Mouse (Mus musculus) liver, embryonic 11.5 days (tissue): ENCODE measurements around the gene Syngr2. TPM values are rescaled to one million over a fixed set of nuclear protein-coding genes. Genes with fewer than 3 reads are reported as not detected.

Experiments used
- ATAC-seq: fragments of 200-750 bp; cut with Nextera tagmentation; replicated peaks from 2 replicates; pipeline ENCODE4 v1.8.0; 2017; ENCODE audit warnings: moderate number of reproducible peaks, mild to moderate bottlenecking, moderate TSS enrichment, moderate library complexity; ENCODE audit not compliant: low FRiP score
- DNase-seq: peaks from one replicate; pipeline ENCODE4 v3.0.0-alpha.2; 2017; ENCODE audit warnings: low spot score
- H3K27ac ChIP-seq: fragments of 300-500 bp; sonication (generic); 2 replicates; pipeline ENCODE4 v1.5.1; 2014; ENCODE audit warnings: mild to moderate bottlenecking, low read depth, low read length, control low read depth
- H3K27me3 ChIP-seq: fragments of 300-500 bp; sonication (generic); replicated peaks from 2 replicates; pipeline ENCODE4 v1.6.1; 2014; ENCODE audit warnings: low read length, mixed read lengths; ENCODE audit not compliant: control insufficient read depth, insufficient read depth
- H3K36me3 ChIP-seq: fragments of 300-500 bp; sonication (generic); 2 replicates; pipeline ENCODE4 v1.6.1; 2014; ENCODE audit warnings: mild to moderate bottlenecking, low read length, moderate library complexity, mixed read lengths; ENCODE audit not compliant: control insufficient read depth, insufficient read depth
- H3K4me1 ChIP-seq: fragments of 300-500 bp; sonication (generic); replicated peaks from 2 replicates; pipeline ENCODE4 v1.6.1; 2014; ENCODE audit warnings: low read length, mixed read lengths; ENCODE audit not compliant: control insufficient read depth, insufficient read depth
- H3K4me2 ChIP-seq: fragments of 300-500 bp; sonication (generic); 2 replicates; pipeline ENCODE4 v1.6.1; 2014; ENCODE audit warnings: mild to moderate bottlenecking, control low read depth, moderate library complexity
- H3K4me3 ChIP-seq: fragments of 300-500 bp; sonication (generic); 2 replicates; pipeline ENCODE4 v1.5.1; 2014; ENCODE audit warnings: low read depth, low read length, control low read depth
- H3K9ac ChIP-seq: fragments of 300-500 bp; sonication (generic); 2 replicates; pipeline ENCODE4 v1.6.1; 2014; ENCODE audit warnings: low read depth, low read length, control low read depth
- H3K9me3 ChIP-seq: fragments of 300-500 bp; sonication (generic); 2 replicates; pipeline ENCODE4 v1.6.1; 2016; ENCODE audit warnings: low read length, inconsistent platforms, mixed read lengths; ENCODE audit not compliant: control insufficient read depth
- WGBS: fragments of 180-500 bp; shearing (Covaris S2); extraction: QIAGEN DNeasy Blood & Tissue Kit; methylation state at CpG from one replicate; pipeline ENCODE4 v1.1.7; 2014; 5-methylcytosine and 5-hydroxymethylcytosine counted together
- polyA plus RNA-seq: library from polyadenylated mRNA; unstranded; fragments of >200 nt; fragmentation: Nextera tagmentation; extraction: Ambion mirVana; gene quantifications from 2 replicates; pipeline ENCODE4 v1.2.1, GENCODE M21; 2014

Syngr2 gene
- polyA plus RNA-seq, 1 experiment from 2014 or later: 92.1 TPM

DNA sequence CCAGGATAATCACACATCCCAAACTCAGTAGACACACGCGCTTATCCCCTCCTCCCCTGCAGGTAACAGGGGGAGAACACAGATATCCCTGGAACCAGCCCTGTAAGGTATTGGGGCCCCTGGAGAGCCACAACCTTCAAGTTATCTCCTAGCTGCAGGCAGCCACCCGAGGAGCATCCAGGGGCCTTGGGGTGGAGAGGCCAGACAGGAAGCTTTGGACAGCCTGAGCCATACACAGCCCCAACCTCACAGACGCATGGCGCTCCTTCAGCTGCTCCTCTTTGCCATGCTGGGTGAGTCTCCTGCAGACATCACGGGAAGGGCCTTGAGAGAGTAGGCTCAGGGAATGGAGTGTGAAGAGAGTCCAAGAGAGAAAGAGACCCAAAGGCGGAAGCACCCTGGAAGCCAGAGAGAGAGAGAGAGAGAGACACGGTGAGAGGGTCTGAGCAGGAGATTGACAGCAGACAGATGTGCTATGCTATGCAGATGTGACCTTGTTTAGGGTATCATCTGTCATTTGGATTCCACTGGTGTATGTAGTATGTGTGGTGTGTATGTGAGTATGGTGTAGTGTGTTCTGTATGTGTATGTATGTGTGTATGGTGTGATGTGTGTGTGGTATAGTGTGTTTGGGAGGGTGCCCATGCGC, 11.8 kb upstream of the Syngr2 start, which contains the start of gene 6030468B19Rik:
TSS of gene 6030468B19Rik (plus strand) at position 150 of the 649 bp plus-strand sequence.
- ATAC-seq: peak; percentile 94
- Histone ChIP-seq H3K36me3 (no peaks in the 10 kb centered on the region), H3K27ac (peak within 1 kb of the TSS; percentile 87), H3K27me3 (no peaks in the 10 kb centered on the region), H3K4me1 (peaks cover 47% of the 10 kb centered on the region), H3K4me2 (peak within 1 kb of the TSS; percentile 82), H3K9ac (peak within 1 kb of the TSS; percentile 66), H3K9me3 (no peaks in the 10 kb centered on the region), H3K4me3 (peak within 1 kb of the TSS; percentile 52)
- WGBS: 24% methylated on average over 9 of the region's 9 CpGs
- DNase-seq: peak; percentile 74

DNA sequence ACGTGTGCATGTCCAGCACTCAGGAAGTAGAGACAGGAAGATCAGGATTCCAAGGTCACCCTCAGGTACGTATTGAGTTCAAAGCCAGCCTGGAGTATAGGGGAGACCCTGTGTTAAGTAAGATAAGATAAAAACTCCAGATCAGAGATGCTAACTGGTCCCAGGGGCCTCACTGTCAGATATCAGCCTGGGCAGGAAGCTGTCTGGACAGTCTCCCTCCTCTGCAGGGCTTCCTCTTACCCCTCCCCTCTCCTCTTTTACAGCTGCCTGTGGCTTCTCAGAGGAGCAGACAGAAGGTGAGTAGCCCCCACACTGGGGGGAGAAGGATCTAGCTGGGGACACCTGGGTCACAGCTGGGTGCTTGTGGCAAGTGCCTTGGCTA, 11.3 kb upstream of the Syngr2 start:
- peak; percentile 65 for ATAC-seq
- Histone ChIP-seq H3K9me3 (no peaks in the 10 kb centered on the region), H3K9ac (peak overlapping the region; percentile 66), H3K4me2 (peak overlapping the region; percentile 82), H3K27me3 (no peaks in the 10 kb centered on the region), H3K27ac (peak overlapping the region; percentile 87), H3K4me1 (peaks cover 49% of the 10 kb centered on the region), H3K36me3 (0 out of 2 replicates have a peak, but pooled peaks cover under 1% of the 10 kb centered on the region), H3K4me3 (peak overlapping the region; percentile 52)
- DNase-seq: no peak
- 5% methylated on average over 2 of the region's 2 CpGs for whole genome bisulfite sequencing

DNA sequence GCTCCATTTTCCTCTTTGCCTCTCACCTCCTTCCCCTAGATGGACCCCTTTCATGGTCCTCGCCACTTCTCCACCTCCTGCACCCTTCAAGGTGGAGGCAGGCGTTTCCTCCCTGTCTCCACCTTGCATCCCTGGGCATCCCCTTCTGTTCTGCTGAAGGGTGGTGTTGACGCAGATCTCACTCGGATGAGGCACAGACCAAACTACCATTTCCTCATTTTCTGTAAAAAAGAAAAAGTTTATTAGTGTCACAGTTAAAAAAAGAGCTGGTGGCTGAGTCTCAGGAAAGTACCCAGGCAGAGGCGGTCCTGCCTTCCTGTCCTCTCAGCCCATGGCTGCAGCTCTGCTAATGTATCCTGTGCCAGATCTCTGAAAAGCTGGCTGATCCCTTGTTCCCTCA, 10.3 kb upstream of the Syngr2 start:
- WGBS: 56% methylated on average over 5 of the region's 5 CpGs
- Histone ChIP-seq H3K27me3 (no peaks in the 10 kb centered on the region), H3K27ac (peak overlapping the region; percentile 87), H3K9ac (peak overlapping the region; percentile 66), H3K4me2 (peak overlapping the region; percentile 82), H3K9me3 (no peaks in the 10 kb centered on the region), H3K4me1 (peaks cover 50% of the 10 kb centered on the region), H3K36me3 (peaks cover 3% of the 10 kb centered on the region; the same call in 1 of the 2 replicates), H3K4me3 (peak overlapping the region; percentile 52)
- no peak for DNase-seq
- no peak for ATAC-seq

DNA sequence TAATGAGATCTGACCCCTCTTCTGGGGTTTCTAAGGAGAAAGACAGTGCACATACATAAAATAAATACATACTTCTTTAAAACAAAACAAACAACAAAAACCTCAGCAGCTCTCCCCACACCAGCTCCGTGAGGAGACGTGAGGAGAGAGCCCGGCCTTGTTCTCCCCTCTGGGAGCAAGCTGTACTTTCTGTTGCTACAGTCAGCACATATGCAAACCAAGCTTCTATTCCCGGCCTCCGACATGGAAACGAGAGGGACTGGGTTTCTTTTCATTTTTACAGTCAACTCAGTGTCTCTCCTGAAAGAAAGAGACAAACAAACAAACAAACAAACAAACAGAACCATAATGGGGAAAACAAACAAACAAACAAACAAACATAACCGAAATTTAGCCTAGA, 9.4 kb upstream of the Syngr2 start:
- H3K36me3 ChIP-seq: peaks cover 3% of the 10 kb centered on the region; the same call in 1 of the 2 replicates

DNA sequence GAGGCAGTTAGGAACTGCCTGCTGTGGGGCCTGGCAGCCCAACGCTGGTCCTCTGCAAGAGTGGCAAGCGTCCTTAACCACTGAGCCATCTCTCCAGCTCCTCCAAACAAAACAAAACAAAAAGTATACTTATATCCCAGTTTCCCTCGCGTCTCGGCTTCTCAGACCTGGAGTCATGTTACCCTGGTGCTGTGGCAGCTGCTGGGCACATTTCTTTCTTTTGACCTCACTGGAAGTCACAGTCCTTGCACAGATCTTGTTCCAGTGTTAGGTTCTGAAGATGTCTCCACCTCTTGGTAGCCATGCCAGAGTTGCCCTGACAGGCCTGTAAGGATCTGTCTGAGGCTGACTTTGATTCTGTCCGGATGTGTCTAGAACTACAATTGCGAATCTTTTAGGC, 7.8 kb upstream of the Syngr2 start:
- 84% methylated on average over 7 of the region's 7 CpGs for WGBS
- ATAC-seq (no peak), DNase-seq (no peak)
- Histone ChIP-seq H3K27ac (no peak overlapping the region), H3K4me3 (peak overlapping the region; percentile 24; the same call in 1 of the 2 replicates), H3K4me2 (peak overlapping the region; percentile 82), H3K36me3 (peaks cover 5% of the 10 kb centered on the region; the same call in 1 of the 2 replicates), H3K9ac (no peak overlapping the region), H3K9me3 (no peaks in the 10 kb centered on the region), H3K4me1 (peaks cover 40% of the 10 kb centered on the region), H3K27me3 (no peaks in the 10 kb centered on the region)

More for the DNA sequence above, 9.4 kb upstream of the Syngr2 start:
- DNase-seq (no peak), ATAC-seq (no peak)
- Histone ChIP-seq H3K27ac (0 out of 2 replicates have a peak overlapping the region, but pooled peaks have one; percentile 87), H3K9me3 (no peaks in the 10 kb centered on the region), H3K27me3 (no peaks in the 10 kb centered on the region), H3K4me1 (peaks cover 50% of the 10 kb centered on the region), H3K4me3 (no peak overlapping the region; the same call in 1 of the 2 replicates), H3K4me2 (peak overlapping the region; percentile 82), H3K9ac (peak overlapping the region; percentile 66; the same call in 1 of the 2 replicates)
- WGBS: 88% methylated on average over 7 of the region's 7 CpGs

DNA sequence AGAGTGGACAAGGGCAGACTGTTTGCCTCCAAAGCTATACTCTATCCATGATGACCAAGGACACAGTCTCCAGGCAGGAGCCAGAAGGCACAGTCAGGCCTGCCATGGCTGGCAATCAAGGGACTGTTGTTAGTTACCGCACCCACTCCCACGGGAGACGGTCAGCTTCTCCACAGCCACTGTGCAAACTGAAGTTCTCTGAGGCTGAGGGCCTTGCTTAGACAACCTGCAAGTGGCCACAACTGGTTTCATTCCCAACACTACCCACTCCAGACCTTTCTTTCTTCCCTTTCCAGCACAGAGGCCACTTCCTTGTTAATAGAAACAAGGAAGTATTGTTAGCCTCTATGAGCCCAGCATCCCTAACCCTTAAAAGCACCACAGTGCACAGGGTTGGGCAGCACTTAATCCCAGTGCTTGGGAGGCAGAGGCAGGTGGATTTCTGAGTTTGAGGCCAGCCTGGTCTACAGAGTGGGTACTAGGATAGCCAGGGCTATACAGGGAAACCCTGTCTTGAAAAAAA, 6.2 kb upstream of the Syngr2 start:
- Histone ChIP-seq H3K4me3 (no peak overlapping the region), H3K9ac (no peak overlapping the region), H3K27ac (peak overlapping the region; percentile 1; the same call in 1 of the 2 replicates), H3K4me2 (peak overlapping the region; percentile 2), H3K36me3 (peaks cover 5% of the 10 kb centered on the region; the same call in 1 of the 2 replicates), H3K4me1 (peaks cover 26% of the 10 kb centered on the region), H3K9me3 (no peaks in the 10 kb centered on the region), H3K27me3 (no peaks in the 10 kb centered on the region)
- 84% methylated on average over 3 of the region's 3 CpGs for WGBS
- DNase-seq (no peak), ATAC-seq (no peak)

GRCm38 (mm10) chr11:117806781-117807180, 2.7 kb upstream of the Syngr2 start:
- ATAC-seq: no peak
- H3K27ac ChIP-seq: no peak overlapping the region
- no peak overlapping the region for H3K4me2 ChIP-seq
- H3K9ac ChIP-seq: no peak overlapping the region
- peaks cover 5% of the 10 kb centered on the region; the same call in 1 of the 2 replicates for H3K36me3 ChIP-seq
- no peak overlapping the region for H3K4me3 ChIP-seq
- H3K9me3 ChIP-seq: no peaks in the 10 kb centered on the region
- no peaks in the 10 kb centered on the region for H3K27me3 ChIP-seq
- DNase-seq: no peak
- H3K4me1 ChIP-seq: peaks cover 25% of the 10 kb centered on the region
- WGBS: 95% methylated on average over 6 of the region's 6 CpGs

DNA sequence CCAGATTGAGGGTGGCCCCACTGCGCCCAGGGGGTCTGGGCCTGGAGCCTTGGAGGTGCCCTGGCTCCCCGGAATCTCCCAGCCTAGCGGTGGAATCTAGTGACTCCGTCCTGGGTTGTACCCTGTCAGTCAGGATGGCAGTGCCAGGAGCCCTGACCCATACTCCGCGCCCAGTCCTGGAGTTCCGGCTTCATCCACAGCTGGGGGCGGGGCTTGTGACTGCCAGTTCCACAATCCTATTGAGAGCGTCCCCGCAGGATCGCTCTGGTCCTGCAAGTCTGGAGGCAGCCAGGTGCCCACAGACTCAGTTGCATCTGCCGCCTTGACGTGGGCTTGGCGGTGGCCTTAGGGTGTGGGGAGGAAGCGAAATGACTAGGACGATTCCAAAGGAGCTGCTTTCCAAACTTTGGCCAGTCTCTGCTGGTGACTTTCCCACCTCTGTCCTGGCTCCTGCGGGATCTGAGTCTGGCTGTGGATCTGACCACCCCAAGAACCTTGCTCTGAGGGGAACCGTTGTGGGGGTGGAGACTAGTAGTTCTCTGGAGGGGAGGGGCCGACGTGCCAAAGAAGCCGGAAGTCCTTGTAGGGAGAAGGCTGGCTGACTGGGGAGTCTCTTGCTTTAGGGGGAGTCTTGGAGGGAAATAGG, 1.1 kb downstream of the Syngr2 start:
- Histone ChIP-seq H3K4me3 (peak overlapping the region; percentile 98), H3K4me2 (peak overlapping the region; percentile 99), H3K4me1 (peaks cover 22% of the 10 kb centered on the region), H3K9ac (peak overlapping the region; percentile 98), H3K9me3 (no peaks in the 10 kb centered on the region), H3K27me3 (no peaks in the 10 kb centered on the region), H3K27ac (peak overlapping the region; percentile 92), H3K36me3 (peaks cover 30% of the 10 kb centered on the region)
- DNase-seq (peak; percentile 82), ATAC-seq (peak; percentile 75)
- under 1% methylated on average over 21 of the region's 21 CpGs for WGBS
